Mouse (Mus musculus): ENCODE data around the gene Shisa9.

- TF ChIP-seq CHD2 (IDR thresholded peaks at IDR 0.05; ENCODE audit: low read length): no peak
- no peak for TF ChIP-seq MYC (IDR thresholded peaks at IDR 0.05; ENCODE audit: low read depth, low read length)
- TF ChIP-seq MEF2A (IDR thresholded peaks at IDR 0.05; ENCODE audit: borderline replicate concordance, low read depth, low read length): no peak
- TF ChIP-seq JUND (conservative IDR thresholded peaks at IDR 0.05; ENCODE audit: low read depth, low read length): no peak
- no peak for TF ChIP-seq CTCF (conservative IDR thresholded peaks at IDR 0.05 in 1 of 2, IDR thresholded peaks at IDR 0.05 in 1 of 2; ENCODE audit: low read depth in 2 of 2, low read length in 2 of 2)
- TF ChIP-seq USF1 (IDR thresholded peaks at IDR 0.05; ENCODE audit: low read depth, low read length): no peak
- TF ChIP-seq ZC3H11A (IDR thresholded peaks at IDR 0.05; ENCODE audit: low read depth, low read length): no peak
- TF ChIP-seq CHD1 (IDR thresholded peaks at IDR 0.05; ENCODE audit: low read depth, low read length): no peak
- no peak for TF ChIP-seq EP300 (IDR thresholded peaks at IDR 0.05; ENCODE audit: low read length)
- no peak for TF ChIP-seq MAX (IDR thresholded peaks at IDR 0.05; ENCODE audit: low read length)
- TF ChIP-seq E2F4 (IDR thresholded peaks at IDR 0.05; ENCODE audit: insufficient replicate concordance, low read depth, low read length): no peak
- no peak for TF ChIP-seq POLR2AphosphoS2 (IDR thresholded peaks at IDR 0.05; ENCODE audit: low read depth, low read length)
- TF ChIP-seq POLR2A (IDR thresholded peaks at IDR 0.05; ENCODE audit: low read depth, low read length): no peak
- no peak for TF ChIP-seq TCF12 (IDR thresholded peaks at IDR 0.05; ENCODE audit: low read depth, low read length)
These were observed 88.7 kb downstream of the Shisa9 start for GRCm38 (mm10) chr16:12072573-12072972.
